Mouse (Mus musculus) adrenal gland, postnatal 4 days (tissue): ENCODE data around the gene Srpk2. TPM values are rescaled to one million over a fixed set of nuclear protein-coding genes. Genes with fewer than 3 reads are reported as not detected.
"Not testable (repeated sequence)": the region's sequence is repeated elsewhere in the genome, so short reads cannot be mapped to it uniquely, and the experiment has no call there.

Source experiments
- DNase-seq, 2 experiments: peaks; one replicate each; pipeline ENCODE4 v3.0.0; 2021 to 2022; ENCODE audit warnings: low spot score in 2 of 2, mixed read lengths in 2 of 2
- total RNA-seq, 2 experiments: library from RNA; stranded (reverse); gene quantifications; 2 replicates each; pipeline ENCODE4 v1.2.3; 2021

Srpk2 gene
- total RNA-seq, 2 experiments from 2014 or later: 66.8 to 71.4 TPM

DNA sequence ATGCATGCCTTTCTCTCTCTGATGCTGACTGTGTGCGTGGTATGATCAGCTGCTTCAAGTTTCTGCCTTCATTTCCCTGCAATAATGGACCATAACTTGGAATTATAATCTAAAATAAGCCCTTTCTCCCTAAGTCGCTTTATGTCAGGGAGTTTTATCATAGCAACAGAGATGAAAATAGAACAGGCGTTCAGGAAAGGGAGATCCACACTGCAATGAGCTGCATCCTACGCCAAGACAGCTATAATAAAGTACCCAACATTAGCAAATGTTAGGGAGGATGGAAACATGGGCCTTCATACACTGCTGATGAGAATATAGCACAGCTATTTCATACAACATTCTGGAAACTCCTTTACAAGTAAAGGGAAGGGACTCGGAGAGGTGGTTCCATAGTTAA lies 116.2 kb downstream of the Srpk2 start:
- DNase-seq: no peak

DNA sequence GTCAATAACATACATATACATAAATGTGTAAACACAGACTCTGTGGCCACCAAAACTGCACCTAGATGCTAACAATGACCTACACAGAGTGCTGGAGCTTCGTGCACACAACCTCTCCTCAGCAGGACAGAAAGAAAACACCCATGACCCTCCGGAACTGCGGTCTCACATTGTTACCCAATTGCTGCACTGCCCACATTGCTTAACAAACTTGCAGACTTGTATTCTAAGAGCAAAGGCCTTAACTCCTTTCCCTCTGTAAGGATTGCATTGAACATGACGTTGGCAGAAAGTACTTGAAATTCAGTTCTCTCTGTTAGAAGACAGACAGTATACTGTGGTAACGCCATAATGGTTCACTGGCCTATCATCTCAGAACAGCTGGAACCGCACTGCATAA lies 118.0 kb downstream of the Srpk2 start:
- no peak for DNase-seq

DNA sequence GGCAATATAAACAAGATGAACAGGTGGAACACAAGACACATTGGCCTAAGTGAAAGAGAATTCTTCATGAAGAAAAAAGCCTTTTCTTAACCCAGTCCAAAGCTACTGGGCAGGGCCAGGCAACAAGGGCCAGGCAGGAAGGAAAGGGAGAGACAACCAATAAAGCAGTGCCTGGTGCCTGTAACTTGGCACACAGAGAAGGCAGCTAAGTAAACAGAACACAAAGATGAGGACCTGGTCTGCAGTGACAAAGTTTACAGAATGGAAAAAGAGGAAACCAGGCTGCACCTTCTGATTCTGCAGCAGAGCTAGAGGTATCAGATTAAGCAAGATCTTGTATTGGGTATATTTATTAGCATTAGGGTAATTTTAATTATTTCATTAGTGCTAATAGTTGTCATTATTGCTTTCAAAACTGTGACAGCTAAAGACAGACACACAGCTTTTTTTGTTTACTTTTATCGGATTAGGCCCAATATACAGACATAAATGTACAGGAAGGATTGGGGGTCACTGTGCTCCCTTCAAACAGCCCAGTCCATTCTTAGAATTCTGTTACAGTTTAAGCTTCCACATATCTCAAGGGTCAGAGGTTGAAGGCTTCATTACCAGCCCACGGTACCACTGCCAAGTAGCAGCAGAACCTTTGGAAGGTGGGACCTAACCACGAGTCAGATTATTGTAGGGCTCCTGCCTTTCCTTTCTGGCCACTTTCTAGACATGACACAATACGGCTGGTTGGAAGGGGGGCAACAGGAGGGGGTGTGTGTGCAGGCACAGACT lies 121.9 kb downstream of the Srpk2 start:
- no peak for DNase-seq

DNA sequence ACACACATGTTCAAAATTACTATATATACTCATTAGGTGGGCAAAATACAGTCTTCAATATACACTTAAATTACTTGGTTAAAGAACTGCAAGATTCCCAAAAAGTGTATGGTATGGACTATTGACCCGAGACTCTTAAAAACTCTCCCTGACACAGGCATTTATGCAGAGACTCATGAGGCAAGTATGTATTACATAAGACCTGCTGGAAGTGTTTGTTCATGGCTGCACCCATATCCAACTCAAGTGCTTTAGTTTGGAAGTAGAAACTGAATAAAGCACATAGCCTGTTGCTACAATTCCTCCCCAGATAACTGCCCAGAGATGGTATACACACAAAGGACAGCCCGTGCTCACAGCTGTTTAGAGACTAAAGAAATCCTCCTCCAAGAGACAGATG lies 123.2 kb downstream of the Srpk2 start:
- no peak for DNase-seq

GRCm38 (mm10) chr5:23560171-23560570 lies 124.2 kb downstream of the Srpk2 start:
- no peak for DNase-seq

DNA sequence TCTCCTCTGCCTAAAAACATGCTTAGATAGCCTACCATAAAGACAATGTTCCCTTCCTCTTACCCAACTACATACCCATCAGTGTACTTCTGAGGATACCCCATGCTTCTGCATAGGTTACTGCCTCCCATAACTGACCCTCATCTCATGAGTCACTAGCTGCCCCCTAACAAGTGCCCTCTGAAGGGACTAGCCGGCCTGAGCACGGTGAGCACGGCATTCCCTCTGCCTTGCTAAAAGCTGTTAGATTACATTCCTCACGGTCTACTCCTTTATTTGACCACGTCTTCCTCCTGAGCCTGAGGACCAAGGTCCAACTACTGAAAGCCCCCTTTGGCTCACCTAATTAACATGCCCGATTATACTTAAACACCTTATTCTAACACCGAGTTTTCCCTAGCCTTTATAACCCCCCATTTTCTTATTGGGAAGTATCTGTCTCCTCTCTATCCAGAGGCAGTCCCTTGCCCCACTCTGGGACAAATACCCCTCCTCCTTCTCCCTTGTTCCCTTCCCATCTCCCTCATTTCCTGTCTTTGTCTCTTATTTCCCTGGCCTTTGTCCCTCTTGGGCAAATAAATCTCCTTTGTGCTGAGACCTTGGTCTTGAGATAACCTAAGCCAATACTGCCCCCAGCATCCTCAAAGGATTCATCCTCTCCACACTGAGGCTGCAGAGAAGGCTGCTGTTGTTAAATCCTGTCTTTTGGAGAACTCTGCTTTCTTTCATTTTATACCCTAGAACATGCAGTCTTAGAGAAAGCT lies 128.2 kb downstream of the Srpk2 start:
- DNase-seq: no peak

DNA sequence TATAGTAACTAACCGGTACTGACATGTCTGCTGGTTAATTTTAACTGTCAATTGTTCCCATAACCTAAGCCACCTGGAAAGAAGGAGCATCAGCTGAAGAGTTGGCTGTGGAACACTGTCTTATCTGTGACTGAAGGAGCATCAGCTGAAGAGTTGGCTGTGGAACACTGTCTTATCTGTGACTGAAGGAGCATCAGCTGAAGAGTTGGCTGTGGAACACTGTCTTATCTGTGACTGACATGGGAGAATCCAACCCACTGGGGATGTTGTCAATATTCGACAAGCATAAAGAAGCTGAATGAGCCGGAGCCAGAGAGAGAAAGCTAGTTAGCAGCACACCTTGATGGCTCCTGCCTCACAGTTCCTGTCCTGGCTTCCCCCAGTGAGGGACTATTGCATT lies 131.1 kb downstream of the Srpk2 start:
- not testable (repeated sequence) for DNase-seq

DNA sequence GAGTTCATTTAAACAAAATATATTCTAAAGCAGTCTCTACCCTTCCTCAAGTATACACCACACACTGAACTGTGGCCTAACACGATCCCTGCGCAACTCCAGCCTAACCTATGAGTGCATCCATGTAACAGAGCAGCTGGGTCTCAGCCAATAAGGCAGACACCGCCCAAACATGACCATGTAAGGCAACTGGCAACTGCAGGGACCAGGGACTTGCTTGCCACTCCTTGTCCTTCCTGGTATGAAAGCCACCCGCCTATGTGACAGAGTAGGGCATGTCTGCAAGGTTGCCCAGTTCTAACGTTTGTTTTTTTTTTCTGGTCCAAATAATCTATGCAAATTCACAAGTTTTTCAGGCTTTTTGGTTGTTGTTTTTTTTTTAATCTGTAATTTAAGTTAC lies 132.7 kb downstream of the Srpk2 start:
- DNase-seq: no peak

GRCm38 (mm10) chr5:23535692-23536091 lies 148.7 kb downstream of the Srpk2 start:
- DNase-seq: no peak

- DNase-seq: no peak
These were observed 152.8 kb downstream of the Srpk2 start for GRCm38 (mm10) chr5:23531541-23532096.

- DNase-seq: no peak
These were observed 153.3 kb downstream of the Srpk2 start for GRCm38 (mm10) chr5:23531100-23531499.

DNA sequence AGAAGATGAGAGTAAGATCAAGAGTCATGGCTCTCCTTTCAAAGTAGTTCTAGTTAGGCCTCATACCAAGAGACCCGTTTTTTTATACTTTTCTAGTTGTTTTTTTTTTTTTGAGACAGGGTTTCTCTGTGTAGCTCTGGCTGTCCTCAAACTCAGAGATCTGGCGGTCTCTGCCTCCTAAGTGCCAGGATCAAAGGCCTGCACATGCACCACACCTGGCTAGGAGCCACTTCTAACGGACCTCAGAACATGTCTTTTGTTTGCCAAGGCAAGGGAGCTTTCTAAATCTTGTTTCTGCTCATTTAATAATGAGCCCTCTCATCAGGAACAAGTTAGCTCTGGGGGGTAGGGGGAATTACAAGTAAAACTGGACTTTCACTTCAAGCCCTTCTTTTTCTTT lies 159.8 kb downstream of the Srpk2 start:
- DNase-seq: no peak

GRCm38 (mm10) chr5:23523936-23524335 lies 160.5 kb downstream of the Srpk2 start:
- DNase-seq: no peak

DNA sequence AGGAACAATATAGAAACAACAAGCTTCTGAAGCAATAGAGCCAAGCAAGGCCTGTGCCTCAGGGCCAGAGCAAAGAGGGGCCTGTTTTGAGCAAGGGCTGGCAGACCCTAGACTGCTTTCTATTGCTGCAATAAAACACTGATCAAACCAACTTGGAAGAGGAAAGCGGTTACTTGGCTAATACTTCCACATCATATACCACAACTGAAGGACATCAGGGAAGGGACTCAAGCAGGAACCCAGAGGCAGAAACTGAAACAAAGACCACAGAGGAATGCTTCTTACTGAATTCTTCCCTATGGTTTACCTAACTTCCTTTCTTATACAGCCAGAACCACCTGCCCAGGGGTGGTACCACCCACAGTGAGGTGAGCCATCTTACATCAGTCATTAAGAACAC lies 162.8 kb downstream of the Srpk2 start:
- DNase-seq: no peak

GRCm38 (mm10) chr5:23519679-23520078 lies 164.7 kb downstream of the Srpk2 start:
- DNase-seq: no peak

- DNase-seq: no peak
These were observed 165.7 kb downstream of the Srpk2 start for GRCm38 (mm10) chr5:23518673-23519072.

DNA sequence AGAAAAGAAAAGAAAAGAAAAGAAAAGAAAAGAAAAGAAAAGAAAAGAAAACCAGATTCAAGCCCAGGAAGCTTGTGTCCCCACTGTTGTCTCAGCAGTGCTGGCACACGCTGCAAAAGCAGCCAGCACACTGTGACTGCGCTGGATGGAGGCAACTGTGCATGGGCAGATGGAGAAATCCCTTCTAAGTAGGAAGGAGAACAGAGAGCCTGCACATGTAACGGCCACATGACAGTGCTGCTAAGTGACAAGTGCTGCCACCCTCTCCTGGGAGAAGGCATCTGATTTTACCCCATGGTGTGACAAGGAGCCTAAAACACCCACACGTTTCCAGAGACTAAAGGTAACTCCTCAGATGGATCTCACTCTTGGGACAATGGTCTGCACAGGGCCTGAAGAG lies 166.6 kb downstream of the Srpk2 start:
- DNase-seq: no peak

- no peak for DNase-seq
These were observed 167.5 kb downstream of the Srpk2 start for GRCm38 (mm10) chr5:23516962-23517361.

- no peak for DNase-seq
These were observed 169.4 kb downstream of the Srpk2 start for GRCm38 (mm10) chr5:23515038-23515437.

GRCm38 (mm10) chr5:23513468-23513867 lies 170.9 kb downstream of the Srpk2 start:
- DNase-seq: no peak

- no peak for DNase-seq
These were observed 171.9 kb downstream of the Srpk2 start for GRCm38 (mm10) chr5:23512556-23512955.

GRCm38 (mm10) chr5:23511456-23511855 lies 173.0 kb downstream of the Srpk2 start:
- no peak for DNase-seq
